Mouse (Mus musculus) regulatory T cell (primary cell): ENCODE measurements around the gene Pak3.
"Not testable (repeated sequence)": the region's sequence is repeated elsewhere in the genome, so short reads cannot be mapped to it uniquely, and the experiment has no call there.

ENCODE experiments used
- in situ Hi-C: fragments of 300-600 bp; cut with MboI, MseI; formaldehyde crosslinking; loops from one replicate; pipeline ENCODE4 v1.15.1; 2025; ENCODE audit warnings: high pct_unique_total_duplicates

The Pak3 gene

GRCm38 (mm10) chrX:143518168-143518901, at the start of gene Pak3:
Gene Pak3, plus strand, starts transcription at chrX:143518591.
- in situ Hi-C loops: no loop called here

DNA sequence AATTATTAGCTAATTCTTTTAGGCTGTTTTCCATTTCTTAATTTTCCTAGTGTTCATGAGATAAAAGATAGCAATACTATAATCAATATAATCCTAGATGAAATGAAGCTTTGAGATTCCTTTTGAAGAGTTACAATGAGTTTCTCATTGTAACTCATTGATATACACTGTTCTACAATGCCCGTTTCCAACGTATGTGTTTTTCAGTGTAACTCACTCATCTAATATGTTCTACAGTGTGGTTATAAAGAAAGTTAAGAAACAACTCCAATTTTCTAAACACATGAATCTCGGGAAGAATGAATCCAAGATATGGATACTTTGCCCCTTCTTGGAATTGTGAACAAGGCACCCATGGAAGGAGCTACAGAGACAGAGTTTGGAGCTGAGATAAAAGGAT, 35.5 kb upstream of the Pak3 start:
- in situ Hi-C loops: no loop called here

DNA sequence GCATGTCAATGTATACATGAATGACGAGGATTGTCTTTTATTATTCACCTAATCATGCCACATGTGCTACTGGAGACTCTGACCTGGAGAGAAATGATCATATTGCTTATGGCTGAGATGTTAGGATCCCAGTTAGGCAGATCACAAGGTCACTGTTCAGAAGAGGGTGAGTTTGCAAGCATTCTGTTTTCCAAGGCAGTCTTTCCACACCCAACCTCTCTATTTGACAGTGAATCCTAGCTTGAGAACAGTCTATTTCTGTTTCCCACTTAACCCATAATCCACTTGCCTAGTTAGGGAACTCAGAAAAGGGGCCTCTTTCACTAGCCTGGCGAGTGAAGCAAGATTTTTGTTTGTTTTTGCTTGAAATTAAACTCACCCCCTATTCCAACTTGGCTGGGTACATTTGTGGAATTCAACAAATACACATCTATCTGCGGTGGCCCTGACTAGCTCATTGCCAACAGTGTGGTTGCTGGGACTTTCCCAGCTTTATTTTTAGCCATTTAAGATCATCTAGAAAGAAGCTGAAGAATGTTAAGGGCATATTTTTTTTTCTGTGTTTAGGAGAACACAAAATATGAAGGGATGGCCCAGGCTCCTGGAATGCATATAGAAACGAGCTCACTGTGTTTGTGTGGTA, 17.2 kb upstream of the Pak3 start:
- in situ Hi-C loops: no loop called here

DNA sequence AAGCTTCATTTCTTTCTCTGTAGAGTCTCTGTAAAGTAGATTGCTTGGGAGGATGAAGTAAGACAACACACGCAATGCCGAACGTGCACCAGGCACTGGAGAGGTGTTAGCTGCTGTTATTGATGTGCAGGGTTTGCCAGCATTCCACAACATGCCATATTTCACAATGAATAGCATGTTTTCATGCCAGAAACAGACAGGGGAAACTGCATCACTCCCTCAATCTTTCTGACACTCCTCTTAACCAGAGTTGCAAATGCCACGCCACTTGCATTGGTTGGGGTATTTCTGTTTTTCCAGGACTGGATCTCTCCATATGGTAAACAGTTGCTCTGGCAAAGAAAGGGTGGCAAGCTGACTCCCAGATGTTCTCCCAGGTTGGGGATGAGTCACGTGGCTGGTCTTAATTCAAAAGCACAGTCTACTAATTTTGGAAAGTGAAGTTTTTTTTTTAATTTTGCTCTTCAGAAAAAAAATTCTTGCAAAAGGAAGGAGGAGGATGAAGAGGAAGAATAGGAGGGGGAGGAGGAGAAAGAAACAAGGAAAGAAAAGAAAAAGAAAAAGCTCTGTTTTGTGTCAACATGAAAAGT, 16.5 kb upstream of the Pak3 start:
- in situ Hi-C loops: no loop called here

DNA sequence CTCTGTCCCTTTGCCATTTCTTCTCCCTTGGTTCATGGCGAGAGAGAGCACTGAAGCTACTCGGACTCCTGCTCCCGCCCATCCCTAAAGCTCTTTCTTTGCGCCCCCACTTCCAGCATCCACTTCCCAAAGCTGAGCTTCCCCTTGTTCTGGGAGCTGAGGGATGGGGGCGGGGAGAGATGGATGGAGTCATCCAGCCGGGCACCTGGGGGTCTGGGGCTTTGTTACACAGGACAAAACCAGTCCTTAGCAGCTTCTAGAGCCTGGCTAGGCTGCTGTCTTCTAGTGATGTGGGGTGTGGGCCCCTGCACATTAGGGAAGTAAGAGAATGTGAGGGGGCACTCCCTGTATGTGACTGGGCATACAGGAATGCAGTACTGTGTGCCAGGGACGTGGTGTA, 526 bp downstream of the Pak3 start:
- in situ Hi-C loops: no loop called here

GRCm38 (mm10) chrX:143519454-143519853, 1.1 kb downstream of the Pak3 start:
- in situ Hi-C loops: not testable (repeated sequence)

DNA sequence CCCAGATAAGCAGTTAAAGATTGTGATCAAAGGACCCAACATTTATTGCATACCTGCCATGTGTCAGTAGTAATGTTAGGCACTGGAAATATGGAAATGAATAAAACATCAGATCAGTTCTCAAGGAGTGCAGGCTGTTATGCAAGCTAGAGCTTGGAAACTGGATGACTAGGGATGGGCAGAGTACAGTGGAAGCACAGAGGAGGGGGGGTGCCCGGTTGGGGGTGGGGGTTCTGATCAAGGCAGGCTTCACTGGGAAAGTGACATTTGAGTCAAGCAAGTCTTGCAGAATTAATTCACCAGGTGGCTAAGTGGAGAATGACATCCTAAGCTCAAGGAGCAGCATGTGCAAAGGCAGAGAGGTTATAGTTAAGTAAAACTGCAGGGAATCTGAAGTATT, 1.8 kb downstream of the Pak3 start:
- in situ Hi-C loops: no loop called here

DNA sequence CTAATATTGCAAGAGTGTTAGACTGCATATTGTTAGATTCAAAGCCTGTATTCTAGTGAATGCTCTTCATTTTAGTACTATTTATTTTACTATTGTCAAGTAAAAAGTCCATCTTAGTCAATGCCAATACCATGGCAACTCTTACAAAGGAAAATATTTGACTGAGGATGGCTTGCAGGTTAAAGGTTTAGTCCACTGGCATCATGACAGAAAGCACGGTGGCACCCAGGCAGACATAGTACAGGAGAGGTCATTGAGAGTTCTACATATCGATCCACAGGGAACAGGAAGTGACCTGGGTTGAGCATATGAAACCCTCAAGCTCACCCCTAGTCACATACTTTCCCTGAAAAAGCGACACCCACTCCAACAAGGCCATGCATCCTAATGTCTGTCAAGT, 13.9 kb downstream of the Pak3 start:
- in situ Hi-C loops: no loop called here

DNA sequence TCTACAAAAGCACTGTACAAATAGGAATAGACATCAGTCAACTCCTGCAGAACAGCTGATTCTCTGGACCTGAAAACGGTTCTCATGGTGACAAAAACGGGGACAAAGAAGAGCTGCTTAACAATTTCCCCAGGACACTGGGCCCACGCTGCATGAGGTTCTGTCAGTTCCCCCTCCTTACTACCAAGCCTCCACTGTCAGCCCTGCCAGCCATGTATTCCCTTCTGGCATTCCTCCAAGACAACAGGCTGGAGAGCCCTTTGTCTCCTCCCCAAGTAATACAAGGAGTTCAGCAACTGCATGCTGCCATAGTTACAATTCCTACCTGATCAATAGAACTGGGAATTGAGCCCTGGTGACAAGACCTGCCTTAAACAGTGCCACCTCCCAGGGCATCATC, 15.2 kb downstream of the Pak3 start:
- in situ Hi-C loops: no loop called here

GRCm38 (mm10) chrX:143542756-143543155, 24.4 kb downstream of the Pak3 start:
- in situ Hi-C loops: no loop called here

DNA sequence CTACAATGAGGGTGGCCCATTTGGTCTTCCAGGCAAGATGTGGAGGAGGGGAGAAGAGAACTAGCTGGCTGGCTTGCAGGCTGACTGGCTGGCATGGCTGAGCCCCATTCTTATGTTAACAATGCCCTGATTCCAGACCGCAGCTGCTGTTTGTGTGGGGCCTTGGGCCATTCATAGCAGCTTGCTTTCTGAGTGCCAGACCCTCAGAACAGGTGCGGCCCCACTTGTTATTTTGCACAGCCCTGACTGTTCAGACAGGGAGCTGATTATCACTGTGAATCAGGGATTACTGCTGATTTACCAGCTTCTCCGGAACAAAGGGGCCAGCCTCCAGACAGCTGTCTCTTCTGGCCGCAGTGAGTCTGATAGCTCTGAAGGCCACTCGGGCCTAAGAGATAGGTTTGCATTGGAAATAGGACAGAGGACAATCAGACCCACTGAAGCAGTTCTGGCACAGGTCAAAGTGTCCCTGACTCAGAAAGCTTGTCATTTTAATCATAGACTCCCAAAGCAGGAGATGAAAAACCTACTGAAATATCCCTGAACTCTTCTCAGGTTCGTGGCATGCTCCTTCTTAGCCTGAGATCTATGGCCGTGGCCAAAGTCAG, 24.9 kb downstream of the Pak3 start:
- in situ Hi-C loops: no loop called here

DNA sequence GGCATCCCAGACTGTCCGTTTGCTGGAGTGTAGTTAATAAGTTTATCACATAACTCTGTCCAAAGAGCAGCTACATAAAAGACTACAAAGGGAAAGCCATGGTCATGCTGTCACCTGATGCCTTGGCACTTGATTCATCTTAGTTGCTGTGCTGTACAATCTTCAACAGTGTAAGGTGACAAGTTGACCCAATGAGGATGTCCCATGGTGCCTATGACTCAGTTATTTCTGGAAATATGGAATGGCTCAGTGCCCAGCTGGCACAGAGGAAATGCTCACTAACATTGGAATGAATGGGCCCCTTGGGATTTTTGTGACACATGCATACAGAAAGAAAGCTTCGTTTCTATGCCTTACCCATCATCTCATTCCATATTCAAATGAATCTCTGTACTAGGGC, 55.3 kb downstream of the Pak3 start:
- in situ Hi-C loops: loop anchor here (10.0 kb wide), 1 partner anchor 1871 kb away; no protein-coding TSS in a partner anchor

DNA sequence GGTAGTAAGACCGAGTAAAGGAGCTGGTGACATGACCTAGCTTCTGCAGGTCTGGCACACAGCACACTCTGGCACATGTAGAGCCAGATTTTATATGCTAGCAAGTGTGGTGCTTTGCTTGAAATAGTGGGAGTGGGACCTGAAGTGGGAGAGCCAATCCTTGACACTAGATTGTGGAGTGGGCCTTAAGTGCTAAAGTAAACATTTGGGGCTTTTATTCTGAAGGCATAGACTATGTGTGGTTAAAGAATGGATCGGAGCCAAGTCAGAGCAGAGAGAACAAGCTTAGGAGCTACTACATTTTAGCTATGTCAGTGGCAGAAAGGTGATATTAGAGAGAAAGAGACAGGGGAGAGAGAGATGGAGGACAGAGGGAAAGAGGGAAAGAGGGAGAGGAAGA, 61.5 kb downstream of the Pak3 start:
- in situ Hi-C loops: loop anchor here (10.0 kb wide), 1 partner anchor 1865 kb away; no protein-coding TSS in a partner anchor

GRCm38 (mm10) chrX:143580458-143580959, 62.1 kb downstream of the Pak3 start:
- in situ Hi-C loops: no loop called here

- in situ Hi-C loops: no loop called here
Observed at GRCm38 (mm10) chrX:143606877-143607449, 88.6 kb downstream of the Pak3 start.

DNA sequence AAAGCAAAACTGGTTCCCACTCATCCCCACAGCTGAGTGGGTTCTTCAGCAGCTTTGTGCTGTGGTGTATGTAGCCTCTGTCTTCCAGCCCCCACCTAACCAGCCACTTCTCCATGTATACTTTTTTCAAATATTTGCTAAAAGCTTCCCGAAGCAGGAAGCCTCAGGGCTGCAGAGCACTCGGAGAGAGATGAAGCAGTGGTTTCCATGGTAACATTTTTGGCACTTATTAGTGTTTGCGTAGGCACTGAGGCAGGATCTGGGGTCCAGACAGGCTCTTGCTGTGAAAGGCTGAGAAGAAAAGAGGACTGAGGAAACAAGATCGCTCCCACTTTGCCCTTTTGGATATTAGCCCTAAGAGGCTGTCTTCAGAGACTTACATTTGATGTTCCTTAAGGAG, 100.3 kb downstream of the Pak3 start:
- in situ Hi-C loops: no loop called here

GRCm38 (mm10) chrX:143627767-143628166, 109.4 kb downstream of the Pak3 start:
- in situ Hi-C loops: no loop called here

DNA sequence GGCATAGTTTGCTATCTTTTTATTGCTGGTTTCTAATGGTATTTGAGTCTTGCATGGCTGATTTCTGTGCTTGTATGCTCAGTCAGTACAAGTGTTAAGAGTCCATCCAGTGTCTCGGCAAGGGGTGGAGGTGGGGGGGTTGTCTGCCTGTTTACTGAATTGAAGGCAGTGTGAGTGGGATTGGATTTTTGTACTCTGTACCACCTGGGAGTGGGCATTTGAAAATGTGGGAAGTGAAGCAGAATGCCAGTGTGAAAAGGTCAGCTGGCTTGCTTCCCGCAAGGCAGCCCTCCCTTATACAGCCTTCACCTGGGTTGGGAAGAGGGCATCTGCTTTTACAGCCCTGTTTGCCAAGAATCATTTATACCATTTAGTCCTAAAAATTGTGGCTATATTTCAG, 125.5 kb downstream of the Pak3 start:
- in situ Hi-C loops: no loop called here

DNA sequence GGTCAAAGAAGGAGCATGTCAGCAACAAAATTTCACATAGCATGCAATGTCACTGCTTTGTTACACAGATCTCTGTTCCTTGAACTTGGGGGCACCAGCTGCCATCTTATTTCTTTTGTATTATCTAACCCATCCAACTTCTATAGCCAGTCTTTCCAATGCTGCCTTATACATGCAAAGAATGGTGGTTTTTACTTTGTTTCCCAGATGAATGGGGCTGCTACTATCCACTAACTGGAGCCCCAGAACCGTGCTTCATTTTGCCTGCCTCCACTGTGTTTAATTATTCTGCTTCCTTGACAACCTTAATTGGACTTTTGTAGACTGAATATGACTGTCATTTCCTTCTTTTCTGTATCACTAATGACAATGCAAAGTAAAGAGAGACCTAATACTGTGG, 126.4 kb downstream of the Pak3 start:
- in situ Hi-C loops: no loop called here

DNA sequence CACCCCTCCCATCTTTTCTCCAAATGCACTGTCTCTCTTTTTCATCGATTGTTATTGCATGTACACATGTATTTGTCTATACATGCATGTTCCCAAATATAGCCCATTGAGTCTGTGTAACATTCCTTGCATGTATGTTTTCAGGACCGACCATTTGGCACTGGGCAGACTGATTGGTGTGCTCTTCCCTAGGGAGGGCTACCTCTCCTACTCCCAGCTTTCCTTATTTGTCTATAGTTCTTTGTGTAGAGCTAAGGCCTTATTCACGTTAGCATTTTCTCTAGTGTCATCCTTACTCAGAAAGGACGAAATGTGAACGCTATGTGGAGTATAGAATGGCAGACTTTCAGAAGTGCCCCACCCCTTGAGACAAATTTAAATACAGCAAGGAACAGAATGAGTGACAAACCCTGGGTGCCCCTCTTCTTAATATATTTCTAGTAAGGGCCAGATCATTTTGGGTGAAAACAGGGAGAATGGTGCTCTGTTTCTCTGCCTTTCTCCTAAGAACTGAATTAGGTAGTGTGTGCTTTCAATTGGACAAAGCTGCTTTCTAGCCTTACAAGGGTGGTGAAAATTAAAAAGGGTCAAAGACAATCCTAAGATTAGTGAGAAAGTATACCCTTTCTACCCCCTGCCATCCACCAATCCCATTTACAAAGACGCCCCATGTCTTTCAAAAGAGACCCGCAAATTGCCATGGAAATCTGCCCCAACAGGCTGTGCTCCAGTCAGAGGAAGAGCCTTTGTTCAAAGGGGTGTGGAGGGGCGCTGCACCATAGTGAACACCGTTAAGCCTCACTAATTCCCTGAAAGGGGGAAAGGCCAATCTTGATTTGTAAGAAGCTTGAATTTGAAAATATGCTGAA, 136.2 kb downstream of the Pak3 start:
- in situ Hi-C loops: no loop called here

DNA sequence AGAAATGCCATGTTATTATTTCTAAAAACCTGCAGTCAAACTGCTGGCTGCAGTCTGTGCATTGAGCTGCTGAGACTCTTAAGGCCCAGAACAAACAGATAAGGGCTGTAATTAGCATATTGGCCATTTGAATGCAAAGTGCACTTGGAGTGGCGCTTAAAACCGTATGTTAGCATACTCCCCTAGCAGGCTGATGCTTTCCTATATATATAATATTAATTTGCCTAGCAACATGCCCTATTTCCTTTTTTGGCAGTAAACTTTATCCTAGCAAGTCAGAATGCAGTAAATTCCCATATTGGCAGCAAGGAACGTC, 136.7 kb downstream of the Pak3 start:
- in situ Hi-C loops: no loop called here
